Mouse (Mus musculus): ENCODE results near the gene Herc4.
A peak's percentile ranks its signal among the peaks of the same experiment; 100 is the strongest.

Gene Herc4

GRCm38 (mm10) chr10:63243493-63244054 is at the start of gene Herc4:
Gene Herc4 (plus strand): TSS chr10:63243810.
- peak; percentile 97 to 99 for DNase-seq (ENCODE audit: low spot score in 2 of 2)

GRCm38 (mm10) chr10:63199008-63199407 is 44.6 kb upstream of the Herc4 start:
- no peak for DNase-seq (ENCODE audit: low spot score in 2 of 2)

- no peak for DNase-seq (ENCODE audit: low spot score in 2 of 2)
Observed at GRCm38 (mm10) chr10:63201534-63201933, 42.1 kb upstream of the Herc4 start.

- DNase-seq (ENCODE audit: low spot score in 2 of 2): no peak
Observed at GRCm38 (mm10) chr10:63203002-63203401, 40.6 kb upstream of the Herc4 start.

- DNase-seq (ENCODE audit: low spot score in 2 of 2): no peak
Observed at GRCm38 (mm10) chr10:63203728-63204127, 39.9 kb upstream of the Herc4 start, which contains the start of gene Mypn. Gene Mypn (minus strand): TSS chr10:63203952.

GRCm38 (mm10) chr10:63208871-63209270 is 34.7 kb upstream of the Herc4 start:
- DNase-seq (ENCODE audit: low spot score in 2 of 2): peak in 1 of 2 experiments; percentile 51

GRCm38 (mm10) chr10:63221081-63221783 is 22.4 kb upstream of the Herc4 start:
- DNase-seq (ENCODE audit: low spot score in 2 of 2): peak in 1 of 2 experiments; percentile 25

GRCm38 (mm10) chr10:63224341-63224740 is 19.3 kb upstream of the Herc4 start:
- DNase-seq (ENCODE audit: low spot score in 2 of 2): peak in 1 of 2 experiments; percentile 4

GRCm38 (mm10) chr10:63230266-63230665 is 13.3 kb upstream of the Herc4 start:
- DNase-seq (ENCODE audit: low spot score in 2 of 2): no peak

- DNase-seq (ENCODE audit: low spot score in 2 of 2): no peak
Observed at GRCm38 (mm10) chr10:63230854-63231253, 12.8 kb upstream of the Herc4 start.

GRCm38 (mm10) chr10:63231630-63232029 is 12.0 kb upstream of the Herc4 start:
- DNase-seq (ENCODE audit: low spot score in 2 of 2): no peak

GRCm38 (mm10) chr10:63234133-63234532 is 9.5 kb upstream of the Herc4 start:
- no peak for DNase-seq (ENCODE audit: low spot score in 2 of 2)

GRCm38 (mm10) chr10:63235889-63236288 is 7.7 kb upstream of the Herc4 start:
- no peak for DNase-seq (ENCODE audit: low spot score in 2 of 2)

- DNase-seq (ENCODE audit: low spot score in 2 of 2): no peak
Observed at GRCm38 (mm10) chr10:63236663-63237062, 6.9 kb upstream of the Herc4 start.

- no peak for DNase-seq (ENCODE audit: low spot score in 2 of 2)
Observed at GRCm38 (mm10) chr10:63237206-63237605, 6.4 kb upstream of the Herc4 start.

GRCm38 (mm10) chr10:63238090-63238489 is 5.5 kb upstream of the Herc4 start:
- DNase-seq (ENCODE audit: low spot score in 2 of 2): no peak

GRCm38 (mm10) chr10:63239848-63240247 is 3.8 kb upstream of the Herc4 start:
- DNase-seq (ENCODE audit: low spot score in 2 of 2): no peak

- DNase-seq (ENCODE audit: low spot score in 2 of 2): no peak
Observed at GRCm38 (mm10) chr10:63240868-63241271, 2.7 kb upstream of the Herc4 start.

GRCm38 (mm10) chr10:63242798-63243435 is 693 bp upstream of the Herc4 start:
- no peak for DNase-seq (ENCODE audit: low spot score in 2 of 2)

- DNase-seq (ENCODE audit: low spot score in 2 of 2): peak; percentile 57 to 85
Observed at GRCm38 (mm10) chr10:63244055-63244671, 553 bp downstream of the Herc4 start.

GRCm38 (mm10) chr10:63244746-63245145 is 1.1 kb downstream of the Herc4 start:
- DNase-seq (ENCODE audit: low spot score in 2 of 2): peak in 1 of 2 experiments; percentile 53

- no peak for DNase-seq (ENCODE audit: low spot score in 2 of 2)
Observed at GRCm38 (mm10) chr10:63245846-63246245, 2.2 kb downstream of the Herc4 start.
